Mouse (Mus musculus): ENCODE results near the gene Mapk1ip1. TPM values are rescaled to one million over a fixed set of nuclear protein-coding genes. Genes with fewer than 3 reads are reported as not detected.

Mapk1ip1 gene
- 6.2 and 6.6 TPM in 2 replicates for polyA plus RNA-seq (2015; fragmentation: Nextera tagmentation; extraction: Ambion mirVana)

GRCm38 (mm10) chr7:138845544-138846391 is at the start of gene Mapk1ip1, which contains the start of gene Ppp2r2d:
Gene Mapk1ip1 (minus strand): TSS chr7:138846273.
Gene Ppp2r2d (plus strand): TSS chr7:138846079.

Other genes starting within 250 kb of the Mapk1ip1 start
- 20.4 and 22.6 TPM in 2 replicates for gene Ppp2r2d, start 194 bp downstream of the Mapk1ip1 start, polyA plus RNA-seq (2015; fragmentation: Nextera tagmentation; extraction: Ambion mirVana)
- gene Bnip3, start 63.2 kb upstream of the Mapk1ip1 start, polyA plus RNA-seq (2015; fragmentation: Nextera tagmentation; extraction: Ambion mirVana) = 16.0 and 17.6 TPM in 2 replicates
- gene Jakmip3, start 94.5 kb upstream of the Mapk1ip1 start, polyA plus RNA-seq (2015; fragmentation: Nextera tagmentation; extraction: Ambion mirVana) = 0.07 and 0.10 TPM in 2 replicates
- 0.64 and 0.97 TPM in 2 replicates for gene Dpysl4, start 239.7 kb upstream of the Mapk1ip1 start, polyA plus RNA-seq (2015; fragmentation: Nextera tagmentation; extraction: Ambion mirVana)

Measured in spleen, postnatal 0 days (tissue).